Mouse (Mus musculus): Measurements from ENCODE around the gene Vezt. TPM values are rescaled to one million over a fixed set of nuclear protein-coding genes. Genes with fewer than 3 reads are reported as not detected.

The Vezt gene
- total and polyA plus RNA-seq, 3 experiments = 17.2 to 21.2 (median 18.0) TPM

GRCm38 (mm10) chr10:93933980-93934379, 101.6 kb downstream of the Vezt start:
- Histone ChIP-seq H3K9ac (ENCODE audit: insufficient read depth, low read depth) (no peak overlapping the region), H3K79me2 (replicated peaks; ENCODE audit: control insufficient read depth, extremely low read depth, insufficient read depth, poor library complexity, severe bottlenecking) (no peaks in the 10 kb centered on the region), H3K4me3 (replicated peaks in 1 of 3; ENCODE audit: low read depth in 2 of 3, low read length in 2 of 3, poor library complexity in 1 of 3) (no peak overlapping the region), H3K4me2 (ENCODE audit: insufficient read depth, low read depth, poor library complexity, severe bottlenecking) (no peak overlapping the region), H3K4me1 (ENCODE audit: control insufficient read depth in 1 of 2, insufficient read depth in 2 of 2) (peaks cover 0 to 6% of the 10 kb centered on the region in 2 experiments; a peak in 3 of 4 replicates), H3K36me3 (replicated peaks in 1 of 2; ENCODE audit: control insufficient read depth in 1 of 2, insufficient read depth in 1 of 2, low read length in 1 of 2) (no peaks in the 10 kb centered on the region), H3K27me3 (replicated peaks) (peaks cover 2% of the 10 kb centered on the region), H3K27ac (ENCODE audit: insufficient read depth, low read depth) (no peak overlapping the region), H3K9me3 (replicated peaks; ENCODE audit: low read length) (no peaks in the 10 kb centered on the region)
- TF ChIP-seq CHD2 (IDR thresholded peaks at IDR 0.05; ENCODE audit: low read length) = no peak
- no peak for DNase-seq (ENCODE audit: extremely low read depth)
- in situ Hi-C loops (cut with MboI; ENCODE audit: low pct_ligation_motif_present, low pct_unique_long_range_greater_than_20kb, low sequenced_read_pairs) = no loop called here
- dilution Hi-C loops (cut with MboI; ENCODE audit: extremely low pct_ligation_motif_present, extremely low pct_unique_long_range_greater_than_20kb, low sequenced_read_pairs) = no loop called here

- no peak for DNase-seq (ENCODE audit: extremely low read depth)
- in situ Hi-C loops (cut with MboI; ENCODE audit: low pct_ligation_motif_present, low pct_unique_long_range_greater_than_20kb, low sequenced_read_pairs) = no loop called here
- H3K4me3 ChIP-seq (replicated peaks in 1 of 3; ENCODE audit: low read depth in 2 of 3, low read length in 2 of 3, poor library complexity in 1 of 3) = no peak overlapping the region
- no peaks in the 10 kb centered on the region for H3K79me2 ChIP-seq (replicated peaks; ENCODE audit: control insufficient read depth, extremely low read depth, insufficient read depth, poor library complexity, severe bottlenecking)
- H3K27ac ChIP-seq (ENCODE audit: insufficient read depth, low read depth) = no peak overlapping the region
- H3K9me3 ChIP-seq (replicated peaks; ENCODE audit: low read length) = no peaks in the 10 kb centered on the region
- H3K9ac ChIP-seq (ENCODE audit: insufficient read depth, low read depth) = no peak overlapping the region
- dilution Hi-C loops (cut with MboI; ENCODE audit: extremely low pct_ligation_motif_present, extremely low pct_unique_long_range_greater_than_20kb, low sequenced_read_pairs) = no loop called here
- no peaks in the 10 kb centered on the region; a peak in 1 of 4 replicates for H3K4me1 ChIP-seq (ENCODE audit: control insufficient read depth in 1 of 2, insufficient read depth in 2 of 2)
- no peaks in the 10 kb centered on the region for H3K36me3 ChIP-seq (replicated peaks in 1 of 2; ENCODE audit: control insufficient read depth in 1 of 2, insufficient read depth in 1 of 2, low read length in 1 of 2)
- no peak for TF ChIP-seq ETS1 (conservative IDR thresholded peaks at IDR 0.05; ENCODE audit: low read depth, low read length)
- TF ChIP-seq BHLHE40 (IDR thresholded peaks at IDR 0.05; ENCODE audit: low read depth, low read length) = no peak
- TF ChIP-seq RAD21 (IDR thresholded peaks at IDR 0.05; ENCODE audit: low read depth, low read length) = no peak
- H3K4me2 ChIP-seq (ENCODE audit: insufficient read depth, low read depth, poor library complexity, severe bottlenecking) = peak overlapping the region; percentile 5
- H3K27me3 ChIP-seq (replicated peaks) = peaks cover 2% of the 10 kb centered on the region
These were observed 102.8 kb downstream of the Vezt start for GRCm38 (mm10) chr10:93932861-93933260.

GRCm38 (mm10) chr10:93932020-93932419, 103.6 kb downstream of the Vezt start:
- no peaks in the 10 kb centered on the region for H3K79me2 ChIP-seq (replicated peaks; ENCODE audit: control insufficient read depth, extremely low read depth, insufficient read depth, poor library complexity, severe bottlenecking)
- no peaks in the 10 kb centered on the region; a peak in 1 of 4 replicates for H3K4me1 ChIP-seq (ENCODE audit: control insufficient read depth in 1 of 2, insufficient read depth in 2 of 2)
- in situ Hi-C loops (cut with MboI; ENCODE audit: low pct_ligation_motif_present, low pct_unique_long_range_greater_than_20kb, low sequenced_read_pairs) = no loop called here
- no peak overlapping the region for H3K27ac ChIP-seq (ENCODE audit: insufficient read depth, low read depth)
- H3K27me3 ChIP-seq (replicated peaks) = peaks cover 2% of the 10 kb centered on the region
- no peak overlapping the region for H3K4me3 ChIP-seq (replicated peaks in 1 of 3; ENCODE audit: low read depth in 2 of 3, low read length in 2 of 3, poor library complexity in 1 of 3)
- H3K36me3 ChIP-seq (replicated peaks in 1 of 2; ENCODE audit: control insufficient read depth in 1 of 2, insufficient read depth in 1 of 2, low read length in 1 of 2) = no peaks in the 10 kb centered on the region
- H3K9me3 ChIP-seq (replicated peaks; ENCODE audit: low read length) = no peaks in the 10 kb centered on the region
- TF ChIP-seq ZKSCAN1 (IDR thresholded peaks at IDR 0.05; ENCODE audit: borderline replicate concordance, low read depth, low read length) (no peak), IRF4 (IDR thresholded peaks at IDR 0.05; ENCODE audit: low read depth, low read length) (no peak), JUND (conservative IDR thresholded peaks at IDR 0.05; ENCODE audit: low read depth, low read length) (no peak), EP300 (IDR thresholded peaks at IDR 0.05; ENCODE audit: low read length) (no peak), PAX5 (IDR thresholded peaks at IDR 0.05; ENCODE audit: low read length) (no peak), NELFE (IDR thresholded peaks at IDR 0.05; ENCODE audit: low read depth, low read length) (no peak), HCFC1 (IDR thresholded peaks at IDR 0.05; ENCODE audit: low read depth, low read length) (no peak), CHD2 (IDR thresholded peaks at IDR 0.05; ENCODE audit: low read length) (no peak), ZMIZ1 (IDR thresholded peaks at IDR 0.05; ENCODE audit: low read depth, low read length) (no peak), POLR2A (IDR thresholded peaks at IDR 0.05; ENCODE audit: low read depth, low read length) (no peak), ETS1 (conservative IDR thresholded peaks at IDR 0.05; ENCODE audit: low read depth, low read length) (no peak), KAT2A (IDR thresholded peaks at IDR 0.05; ENCODE audit: insufficient replicate concordance, low read length) (no peak), MAX (IDR thresholded peaks at IDR 0.05; ENCODE audit: low read length) (no peak), NRF1 (IDR thresholded peaks at IDR 0.05; ENCODE audit: low read depth, low read length) (no peak), CHD1 (IDR thresholded peaks at IDR 0.05; ENCODE audit: low read depth, low read length) (no peak), TBP (conservative IDR thresholded peaks at IDR 0.05; ENCODE audit: low read depth, low read length) (no peak)
- no peak overlapping the region for H3K4me2 ChIP-seq (ENCODE audit: insufficient read depth, low read depth, poor library complexity, severe bottlenecking)
- H3K9ac ChIP-seq (ENCODE audit: insufficient read depth, low read depth) = no peak overlapping the region
- DNase-seq (ENCODE audit: extremely low read depth) = no peak
- dilution Hi-C loops (cut with MboI; ENCODE audit: extremely low pct_ligation_motif_present, extremely low pct_unique_long_range_greater_than_20kb, low sequenced_read_pairs) = no loop called here

Data from CH12.LX (cell line).